Mouse (Mus musculus) stomach, postnatal 0 days (tissue): ENCODE measurements around the gene Mc3r. TPM values are rescaled to one million over a fixed set of nuclear protein-coding genes. Genes with fewer than 3 reads are reported as not detected.

Experiments
- ATAC-seq: fragments of 200-750 bp; cut with Nextera tagmentation; 2 replicates; pipeline ENCODE4 v1.8.0; 2017; ENCODE audit not compliant: low FRiP score, low TSS enrichment
- DNase-seq: peaks from one replicate; pipeline ENCODE4 v3.0.0-alpha.2; 2016; ENCODE audit warnings: low spot score
- H3K27ac ChIP-seq: fragments of 300-500 bp; sonication (generic); replicated peaks from 2 replicates; pipeline ENCODE4 v1.5.1; 2014; ENCODE audit warnings: mild to moderate bottlenecking, control low read depth
- H3K27me3 ChIP-seq: fragments of 300-500 bp; sonication (generic); 2 replicates; pipeline ENCODE4 v1.6.1; 2014; ENCODE audit warnings: low read length; ENCODE audit not compliant: control insufficient read depth, insufficient read depth
- H3K36me3 ChIP-seq: fragments of 300-500 bp; sonication (generic); 2 replicates; pipeline ENCODE4 v1.6.1; 2014; ENCODE audit warnings: low read length, mixed read lengths; ENCODE audit not compliant: control insufficient read depth, insufficient read depth
- H3K4me1 ChIP-seq: fragments of 300-500 bp; sonication (generic); replicated peaks from 2 replicates; pipeline ENCODE4 v1.6.1; 2014; ENCODE audit warnings: antibody characterized with exemption; ENCODE audit not compliant: control insufficient read depth, insufficient read depth
- H3K4me2 ChIP-seq: fragments of 300-500 bp; sonication (generic); replicated peaks from 2 replicates; pipeline ENCODE4 v1.6.1; 2014; ENCODE audit warnings: low read depth, mild to moderate bottlenecking, control low read depth, moderate library complexity
- H3K4me3 ChIP-seq: fragments of 300-500 bp; sonication (generic); 2 replicates; pipeline ENCODE4 v1.5.1; 2014; ENCODE audit warnings: low read depth, low read length, control low read depth
- H3K9ac ChIP-seq: fragments of 300-500 bp; sonication (generic); 2 replicates; pipeline ENCODE4 v1.6.1; 2014; ENCODE audit warnings: mild to moderate bottlenecking, low read length, control low read depth, mixed read lengths
- H3K9me3 ChIP-seq: fragments of 300-500 bp; sonication (generic); 2 replicates; pipeline ENCODE4 v1.6.1; 2016; ENCODE audit warnings: low read length; ENCODE audit not compliant: control insufficient read depth
- CTCF ChIP-seq: IDR thresholded peaks from 2 replicates; pipeline ENCODE4 v1.5.1; 2016; ENCODE audit warnings: antibody characterized with exemption, low read depth, mild to moderate bottlenecking, moderate library complexity
- EP300 ChIP-seq: optimal IDR thresholded peaks from 2 replicates; pipeline ENCODE3; 2016; ENCODE audit warnings: antibody characterized with exemption
- WGBS: fragments of 180-500 bp; shearing (Covaris S2); extraction: QIAGEN DNeasy Blood & Tissue Kit; methylation state at CpG from one replicate; pipeline ENCODE4 v1.1.7; 2014; 5-methylcytosine and 5-hydroxymethylcytosine counted together
- polyA plus RNA-seq: library from polyadenylated mRNA; unstranded; fragments of >200 nt; fragmentation: Nextera tagmentation; extraction: Ambion mirVana; gene quantifications from 2 replicates; pipeline ENCODE4 v1.2.1, GENCODE M21; 2015

Gene Mc3r
- polyA plus RNA-seq, 1 experiment from 2014 or later: not detected

DNA sequence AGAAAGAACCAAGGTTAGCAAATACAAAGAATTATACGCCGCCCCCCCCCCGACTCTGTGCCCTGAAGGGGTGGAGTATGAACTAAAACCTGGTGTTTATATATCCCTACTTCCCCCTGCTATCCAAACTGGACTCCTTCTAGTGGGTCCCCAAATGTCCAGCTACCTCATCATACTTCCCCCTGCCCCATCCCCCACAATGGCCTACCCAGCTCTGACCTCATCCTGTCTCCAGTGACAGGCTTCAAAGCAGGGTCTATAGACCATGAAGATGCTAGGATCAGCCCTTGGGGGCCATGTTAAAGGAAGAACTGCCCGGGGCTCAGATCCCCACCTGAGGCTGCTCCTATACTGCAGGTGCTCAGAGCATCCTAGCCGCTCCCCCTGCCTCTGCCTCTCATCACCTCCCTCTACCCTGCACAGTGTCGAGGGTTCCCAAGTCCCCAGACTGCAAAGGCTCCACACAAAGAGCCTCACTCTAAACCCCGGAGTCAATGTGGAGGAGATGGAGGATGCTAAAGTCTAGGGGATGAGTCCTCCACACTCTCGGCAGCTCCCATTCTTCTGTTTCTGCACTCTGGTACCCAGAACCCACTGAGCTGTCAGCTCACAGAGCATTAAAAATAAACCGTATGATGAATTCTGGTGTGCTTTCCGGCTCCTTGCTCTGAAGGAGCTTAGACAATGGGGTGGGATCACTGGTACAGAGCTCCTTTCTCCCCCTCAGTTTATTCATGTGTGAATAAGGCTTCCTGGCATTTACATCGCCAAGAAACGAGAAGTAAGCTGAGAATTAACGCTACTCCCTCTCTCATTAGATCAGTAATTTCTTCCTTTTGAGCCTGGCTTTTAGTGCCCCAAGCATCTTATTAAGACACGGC is 44.5 kb downstream of the Mc3r start:
- 79% methylated on average over 14 of the region's 14 CpGs for WGBS
- no peak overlapping the region for H3K27ac ChIP-seq
- H3K36me3 ChIP-seq: no peaks in the 10 kb centered on the region
- H3K4me2 ChIP-seq: no peak overlapping the region
- ATAC-seq: no peak
- no peak for TF ChIP-seq EP300
- DNase-seq: no peak
- H3K27me3 ChIP-seq: no peaks in the 10 kb centered on the region
- H3K9me3 ChIP-seq: no peaks in the 10 kb centered on the region
- no peak overlapping the region for H3K9ac ChIP-seq
- H3K4me3 ChIP-seq: no peak overlapping the region
- H3K4me1 ChIP-seq: no peaks in the 10 kb centered on the region

DNA sequence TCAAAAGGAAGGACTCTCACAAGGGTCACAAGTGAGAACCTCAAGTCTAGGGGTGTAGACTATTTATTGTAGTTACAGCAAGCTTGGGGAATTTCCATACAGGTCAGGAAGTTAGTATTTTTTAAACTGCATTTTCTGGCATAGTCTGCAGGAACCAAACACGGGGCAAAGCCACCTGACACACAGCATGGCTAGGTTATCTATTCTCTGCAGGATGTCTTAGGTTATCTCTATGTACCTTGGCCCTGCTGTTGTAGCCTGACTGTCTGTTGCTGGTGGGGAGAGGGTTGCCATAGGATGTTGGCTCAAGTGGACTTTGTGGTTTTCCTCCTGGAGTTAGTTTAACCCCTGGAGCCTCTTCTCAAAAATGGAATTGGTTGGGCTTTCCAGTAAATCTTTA is 49.8 kb downstream of the Mc3r start:
- ATAC-seq (no peak), DNase-seq (no peak)
- Histone ChIP-seq H3K36me3 (no peaks in the 10 kb centered on the region), H3K9me3 (no peaks in the 10 kb centered on the region), H3K4me2 (no peak overlapping the region), H3K9ac (no peak overlapping the region), H3K4me1 (no peaks in the 10 kb centered on the region), H3K27me3 (no peaks in the 10 kb centered on the region), H3K4me3 (no peak overlapping the region), H3K27ac (no peak overlapping the region)
- WGBS: 20% methylated on average over 1 of the region's 1 CpGs
- TF ChIP-seq CTCF (no peak), EP300 (no peak)

DNA sequence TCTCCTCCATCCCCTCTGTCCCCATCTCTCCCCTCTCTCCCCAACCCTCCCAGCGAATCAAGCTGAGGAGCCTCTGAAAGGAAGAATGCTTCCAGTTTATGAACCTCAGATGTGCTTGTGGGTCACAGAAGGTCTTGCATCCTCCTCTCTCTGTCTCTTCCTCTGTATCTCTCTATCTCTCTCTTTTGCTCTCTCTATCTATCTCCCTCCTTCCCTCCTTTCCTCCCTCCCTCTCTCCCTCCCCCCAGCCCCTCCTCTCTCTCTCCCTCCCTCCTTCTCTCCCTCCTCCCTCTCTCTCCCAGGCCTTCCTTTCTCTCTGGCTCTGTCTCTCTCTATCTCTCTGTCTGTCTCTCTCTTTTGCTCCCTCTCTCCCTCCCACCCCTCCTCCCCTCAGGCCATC is 50.2 kb downstream of the Mc3r start:
- no peak overlapping the region for H3K9ac ChIP-seq
- H3K9me3 ChIP-seq: no peaks in the 10 kb centered on the region
- 73% methylated on average over 1 of the region's 1 CpGs for WGBS
- no peak for DNase-seq
- no peak overlapping the region for H3K4me2 ChIP-seq
- H3K4me1 ChIP-seq: no peaks in the 10 kb centered on the region
- H3K36me3 ChIP-seq: no peaks in the 10 kb centered on the region
- H3K27ac ChIP-seq: no peak overlapping the region
- TF ChIP-seq EP300 (no peak), CTCF (no peak)
- H3K4me3 ChIP-seq: no peak overlapping the region
- ATAC-seq: no peak
- H3K27me3 ChIP-seq: no peaks in the 10 kb centered on the region

DNA sequence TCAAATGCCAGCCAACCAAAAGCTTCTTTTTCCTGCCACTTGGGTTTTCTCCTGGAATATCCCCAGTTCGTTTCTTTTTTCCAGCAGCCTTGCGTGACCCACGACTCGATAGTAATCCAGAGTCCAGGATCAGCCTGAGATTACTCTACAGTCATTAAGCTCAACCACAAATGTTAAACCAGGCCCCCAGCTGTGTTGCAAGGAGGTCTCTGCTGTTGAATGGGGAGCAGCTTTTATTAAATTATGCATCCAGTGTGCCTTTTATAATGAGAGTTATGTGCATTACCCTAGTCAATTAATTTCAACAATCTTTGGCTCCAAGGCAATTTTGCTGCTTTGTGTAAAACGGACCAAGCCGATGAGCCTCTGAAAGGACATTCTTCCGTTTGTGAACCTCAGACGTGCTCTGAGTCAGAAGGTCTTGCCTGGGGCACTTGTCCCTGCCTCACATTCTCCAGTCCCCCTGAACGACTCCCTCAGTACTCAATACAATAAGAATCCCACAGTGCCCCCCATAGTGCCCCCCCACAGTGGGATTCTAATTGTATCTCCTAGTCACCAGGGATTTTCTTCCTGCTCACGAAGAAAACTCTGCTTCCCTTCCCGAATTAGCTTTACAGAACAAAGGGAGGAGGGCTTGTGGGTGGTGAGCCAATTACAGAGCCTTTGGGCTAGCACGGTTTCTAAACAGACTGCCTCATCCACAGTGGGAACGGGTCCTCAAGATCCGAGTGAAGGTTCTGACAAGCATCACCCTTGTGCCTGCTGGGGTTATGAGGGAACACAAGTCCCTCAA is 51.0 kb downstream of the Mc3r start:
- TF ChIP-seq CTCF (no peak), EP300 (no peak)
- Histone ChIP-seq H3K4me1 (no peaks in the 10 kb centered on the region), H3K27ac (no peak overlapping the region), H3K27me3 (no peaks in the 10 kb centered on the region), H3K9me3 (no peaks in the 10 kb centered on the region), H3K4me2 (no peak overlapping the region), H3K9ac (no peak overlapping the region), H3K36me3 (no peaks in the 10 kb centered on the region), H3K4me3 (no peak overlapping the region)
- DNase-seq: no peak
- 33% methylated on average over 14 of the region's 14 CpGs for WGBS
- ATAC-seq: no peak

Other genes starting within 250 kb of the Mc3r start
- 0.22 and 0.30 TPM in 2 replicates for gene Cbln4, start 205.0 kb upstream of the Mc3r start, polyA plus RNA-seq
- 23.9 and 25.7 TPM in 2 replicates for gene Fam210b, start 97.1 kb downstream of the Mc3r start, polyA plus RNA-seq
- 18.9 and 24.1 TPM in 2 replicates for gene Aurka, start 122.0 kb downstream of the Mc3r start, polyA plus RNA-seq
- 19.9 TPM in 2 replicates for gene Cstf1, start 122.2 kb downstream of the Mc3r start, polyA plus RNA-seq
- 0.17 and 0.18 TPM in 2 replicates for gene Cass4, start 145.3 kb downstream of the Mc3r start, polyA plus RNA-seq
- 79.7 and 81.1 TPM in 2 replicates for gene Rtf2, start 192.1 kb downstream of the Mc3r start, polyA plus RNA-seq
- gene Gcnt7, start 210.1 kb downstream of the Mc3r start, polyA plus RNA-seq: 0.38 and 0.44 TPM in 2 replicates
- 0.15 and 0.33 TPM in 2 replicates for gene Fam209, start 224.0 kb downstream of the Mc3r start, polyA plus RNA-seq